Mouse (Mus musculus) heart, adult 2 months (tissue): ENCODE results near the gene Ncl.

Experiments used
- CTCF ChIP-seq: fragments of 200-600 bp; IDR thresholded peaks from 2 replicates; pipeline ENCODE4 v1.8.1; 2022; ENCODE audit warnings: antibody characterized with exemption, mild to moderate bottlenecking, moderate library complexity
- EP300 ChIP-seq: fragments of 200-500 bp; IDR thresholded peaks from 2 replicates; pipeline ENCODE4 v1.6.1; 2011; ENCODE audit warnings: low read depth, low read length, control low read depth; ENCODE audit not compliant: insufficient read depth

- TF ChIP-seq EP300 (no peak), CTCF (peak; percentile 39)
Observed at GRCm38 (mm10) chr1:86395897-86396296, 36.7 kb upstream of the Ncl start.
